ENCODE assay signal across 8 mouse cellular contexts in genomic region chr7:102512814-102513435, GRCm38 (mm10). TPM values are rescaled to one million over a fixed set of nuclear protein-coding genes. Genes with fewer than 3 reads are reported as not detected.
A peak's percentile ranks its signal among the peaks of the same experiment; 100 is the strongest.
DNase-seq lines count a peak whose midpoint lies in the region; ATAC-seq and TF ChIP-seq lines count a peak whose summit lies in the region.

No protein-coding gene starts in this region.

- under 1% methylated on average over 54 of the region's 54 CpGs for WGBS in forebrain, embryonic 16.5 days
- under 1% methylated on average over 54 of the region's 54 CpGs for WGBS in neural tube, embryonic 15.5 days

- H3K27ac ChIP-seq in MEL (ENCODE audit: control insufficient read depth, low read depth, low read length), result no peak overlapping the region
- H3K27ac ChIP-seq in forebrain, embryonic 16.5 days (ENCODE audit: low read length), result no peak overlapping the region
- peak overlapping the region; percentile 46; the same call in 1 of the 2 replicates for H3K27ac ChIP-seq in neural tube, embryonic 15.5 days (replicated peaks)

- peak; percentile 51 to 85 (median 84); a peak in 5 of 6 replicates for TF ChIP-seq CTCF in MEL (IDR thresholded peaks at IDR 0.05 in 2 of 3, conservative IDR thresholded peaks at IDR 0.05 in 1 of 3; ENCODE audit: control insufficient read depth in 1 of 3, insufficient read depth in 1 of 3, low read depth in 2 of 3, low read length in 3 of 3, poor library complexity in 1 of 3, severe bottlenecking in 1 of 3)

- H3K27me3 ChIP-seq in MEL (ENCODE audit: control insufficient read depth in 1 of 2, insufficient read depth in 2 of 2, low read length in 2 of 2), result peaks cover 5 to 6% of the 10 kb centered on the region in 2 experiments; a peak in 3 of 4 replicates
- H3K27me3 ChIP-seq in forebrain, embryonic 16.5 days (replicated peaks; ENCODE audit: control insufficient read depth, insufficient read depth, low read length), result peaks cover 3% of the 10 kb centered on the region; the same call in 1 of the 2 replicates
- H3K27me3 ChIP-seq in neural tube, embryonic 15.5 days (replicated peaks), result peaks cover 11% of the 10 kb centered on the region

- H3K4me1 ChIP-seq in MEL (ENCODE audit: control insufficient read depth in 1 of 2, insufficient read depth in 2 of 2, low read length in 2 of 2), result peaks cover 2 to 11% of the 10 kb centered on the region in 2 experiments; a peak in 3 of 4 replicates
- H3K4me1 ChIP-seq in forebrain, embryonic 16.5 days (replicated peaks; ENCODE audit: control insufficient read depth, insufficient read depth, low read length), result peaks cover 16% of the 10 kb centered on the region
- peaks cover 19% of the 10 kb centered on the region for H3K4me1 ChIP-seq in neural tube, embryonic 15.5 days

- DNase-seq in MEL (ENCODE audit: low read depth, low spot score), result peak; percentile 86
- peak; percentile 83 to 94 for DNase-seq in cerebellum, adult 18-20 months
- peak; percentile 89 to 94 for DNase-seq in heart, postnatal 36 days
- DNase-seq in layer of hippocampus, adult 18-20 months (ENCODE audit: low spot score in 2 of 2), result peak; percentile 65 to 89
- DNase-seq in lung, adult 18-20 months, result peak; percentile 73 to 74
- peak; percentile 95 for DNase-seq in testis, postnatal 10 days (ENCODE audit: low spot score)

- H3K36me3 ChIP-seq in MEL (ENCODE audit: control insufficient read depth in 1 of 2, insufficient read depth in 2 of 2, low read length in 2 of 2), result peaks cover 0 to 6% of the 10 kb centered on the region in 2 experiments; a peak in 1 of 4 replicates
- H3K36me3 ChIP-seq in forebrain, embryonic 16.5 days (ENCODE audit: control insufficient read depth, insufficient read depth), result no peaks in the 10 kb centered on the region
- H3K36me3 ChIP-seq in neural tube, embryonic 15.5 days, result no peaks in the 10 kb centered on the region

- ATAC-seq in forebrain, embryonic 16.5 days, result peak; percentile 96
- peak; percentile 97 for ATAC-seq in neural tube, embryonic 15.5 days (ENCODE audit: low FRiP score)

- peak; percentile 84 for TF ChIP-seq RAD21 in MEL (IDR thresholded peaks at IDR 0.05; ENCODE audit: low read depth, low read length)

- H3K4me2 ChIP-seq in forebrain, embryonic 16.5 days (ENCODE audit: low read length), result peak overlapping the region; percentile 88
- peak overlapping the region; percentile 93 for H3K4me2 ChIP-seq in neural tube, embryonic 15.5 days

- peak overlapping the region; percentile 83 for H3K9ac ChIP-seq in MEL (ENCODE audit: control insufficient read depth, low read depth, low read length, poor library complexity, severe bottlenecking)
- H3K9ac ChIP-seq in forebrain, embryonic 16.5 days (replicated peaks; ENCODE audit: low read depth, low read length), result peak overlapping the region; percentile 76
- peak overlapping the region; percentile 81 for H3K9ac ChIP-seq in neural tube, embryonic 15.5 days (replicated peaks)

- no peak for TF ChIP-seq EP300 in MEL (IDR thresholded peaks at IDR 0.05; ENCODE audit: low read depth in 1 of 2, low read length in 2 of 2)

- no peak for TF ChIP-seq POLR2A in MEL (IDR thresholded peaks at IDR 0.05; ENCODE audit: control insufficient read depth in 1 of 2, insufficient read depth in 1 of 2, low read depth in 1 of 2, low read length in 2 of 2, poor library complexity in 1 of 2)

- H3K4me3 ChIP-seq in MEL (ENCODE audit: control insufficient read depth in 1 of 2, insufficient read depth in 1 of 2, low read depth in 2 of 2, low read length in 2 of 2), result peak overlapping the region; percentile 61 to 86
- peak overlapping the region; percentile 57 for H3K4me3 ChIP-seq in forebrain, embryonic 16.5 days (replicated peaks; ENCODE audit: low read length)
- peak overlapping the region; percentile 60 for H3K4me3 ChIP-seq in neural tube, embryonic 15.5 days (replicated peaks)

- intact Hi-C loops in heart, postnatal 36 days (cut with DNase I), result loop anchor here (1.0 to 5.0 kb wide), 4 partner anchors 123 to 1294 kb away; no protein-coding TSS in a partner anchor

- no peaks in the 10 kb centered on the region for H3K9me3 ChIP-seq in MEL (replicated peaks; ENCODE audit: insufficient read depth, low read length)
- no peaks in the 10 kb centered on the region for H3K9me3 ChIP-seq in forebrain, embryonic 16.5 days (ENCODE audit: control insufficient read depth, low read length)
- H3K9me3 ChIP-seq in neural tube, embryonic 15.5 days (replicated peaks), result no peaks in the 10 kb centered on the region

- H3K79me2 ChIP-seq in MEL (ENCODE audit: control insufficient read depth, insufficient read depth, low read length, poor library complexity), result peaks cover 1% of the 10 kb centered on the region; the same call in 1 of the 2 replicates

TF ChIP-seq in MEL, 35 proteins besides CTCF, POLR2A, EP300 and RAD21:
- TF ChIP-seq NELFE (IDR thresholded peaks at IDR 0.05; ENCODE audit: low read depth, low read length), result no peak
- TF ChIP-seq ZC3H11A (IDR thresholded peaks at IDR 0.05; ENCODE audit: low read depth, low read length), result peak; percentile 62
- TF ChIP-seq SMC3 (IDR thresholded peaks at IDR 0.05; ENCODE audit: low read depth, low read length), result peak; percentile 66
TF ChIP-seq in MEL: peak in this region for 2.

RNA-seq across cellular contexts. Expression of gene Olfr545, which starts 13.6 kb away (rescaled TPM):
- 0.12 TPM in 1 of 2 replicates, not detected in the other for total RNA-seq in MEL (2012; rRNA removed)
- polyA plus RNA-seq in MEL (2012; ENCODE audit: insufficient read depth in 1 of 2, insufficient read length in 2 of 2, low read depth in 1 of 2, low replicate concordance in 2 of 2, missing spikeins in 1 of 2), result under 1 TPM in 1 of 2 experiments, not detected in 1; 0.25 TPM
- polyA plus RNA-seq in forebrain, embryonic 16.5 days (2015; fragmentation: Nextera tagmentation; extraction: Ambion mirVana), result 0.17 TPM in 1 of 2 replicates, not detected in the other
- total RNA-seq in heart, postnatal 36 days (2021), result not detected
- not detected for total RNA-seq in layer of hippocampus, adult 18-20 months (2021)
- polyA plus RNA-seq in neural tube, embryonic 15.5 days (2015; fragmentation: Nextera tagmentation; extraction: Ambion mirVana), result 0.33 and 0.41 TPM in 2 replicates

RNA-seq across cellular contexts. Expression of gene Olfr547, which starts 21.6 kb away (rescaled TPM):
- not detected in 2 replicates for total RNA-seq in MEL (2012; rRNA removed)
- polyA plus RNA-seq in MEL (2012; ENCODE audit: insufficient read depth in 1 of 2, insufficient read length in 2 of 2, low read depth in 1 of 2, low replicate concordance in 2 of 2, missing spikeins in 1 of 2), result not detected
- polyA plus RNA-seq in forebrain, embryonic 16.5 days (2015; fragmentation: Nextera tagmentation; extraction: Ambion mirVana), result not detected in 2 replicates
- not detected for total RNA-seq in heart, postnatal 36 days (2021)
- total RNA-seq in layer of hippocampus, adult 18-20 months (2021), result not detected
- not detected in 2 replicates for polyA plus RNA-seq in neural tube, embryonic 15.5 days (2015; fragmentation: Nextera tagmentation; extraction: Ambion mirVana)

RNA-seq across cellular contexts. Expression of gene Olfr544, which starts 24.8 kb away (rescaled TPM):
- 0.04 and 0.07 TPM in 2 replicates for total RNA-seq in MEL (2012; rRNA removed)
- under 1 TPM in 1 of 2 experiments, not detected in 1; 0.07 TPM for polyA plus RNA-seq in MEL (2012; ENCODE audit: insufficient read depth in 1 of 2, insufficient read length in 2 of 2, low read depth in 1 of 2, low replicate concordance in 2 of 2, missing spikeins in 1 of 2)
- polyA plus RNA-seq in forebrain, embryonic 16.5 days (2015; fragmentation: Nextera tagmentation; extraction: Ambion mirVana), result 0.10 TPM in 2 replicates
- total RNA-seq in heart, postnatal 36 days (2021), result not detected
- not detected for total RNA-seq in layer of hippocampus, adult 18-20 months (2021)
- 0.14 and 0.18 TPM in 2 replicates for polyA plus RNA-seq in neural tube, embryonic 15.5 days (2015; fragmentation: Nextera tagmentation; extraction: Ambion mirVana)

RNA-seq across cellular contexts. Expression of gene Olfr548-ps1, which starts 27.8 kb away (rescaled TPM):
- total RNA-seq in MEL (2012; rRNA removed), result not detected in 2 replicates
- not detected for polyA plus RNA-seq in MEL (2012; ENCODE audit: insufficient read depth in 1 of 2, insufficient read length in 2 of 2, low read depth in 1 of 2, low replicate concordance in 2 of 2, missing spikeins in 1 of 2)
- polyA plus RNA-seq in forebrain, embryonic 16.5 days (2015; fragmentation: Nextera tagmentation; extraction: Ambion mirVana), result not detected in 2 replicates
- total RNA-seq in heart, postnatal 36 days (2021), result not detected
- not detected for total RNA-seq in layer of hippocampus, adult 18-20 months (2021)
- not detected in 2 replicates for polyA plus RNA-seq in neural tube, embryonic 15.5 days (2015; fragmentation: Nextera tagmentation; extraction: Ambion mirVana)

RNA-seq across cellular contexts. Expression of gene Olfr543, which starts 31.4 kb away (rescaled TPM):
- total RNA-seq in MEL (2012; rRNA removed), result 0.12 TPM in 1 of 2 replicates, not detected in the other
- under 1 TPM in 1 of 2 experiments, not detected in 1; 0.61 TPM for polyA plus RNA-seq in MEL (2012; ENCODE audit: insufficient read depth in 1 of 2, insufficient read length in 2 of 2, low read depth in 1 of 2, low replicate concordance in 2 of 2, missing spikeins in 1 of 2)
- polyA plus RNA-seq in forebrain, embryonic 16.5 days (2015; fragmentation: Nextera tagmentation; extraction: Ambion mirVana), result 0.43 and 0.66 TPM in 2 replicates
- total RNA-seq in heart, postnatal 36 days (2021), result not detected
- total RNA-seq in layer of hippocampus, adult 18-20 months (2021), result not detected
- 0.36 and 0.56 TPM in 2 replicates for polyA plus RNA-seq in neural tube, embryonic 15.5 days (2015; fragmentation: Nextera tagmentation; extraction: Ambion mirVana)
